Mouse (Mus musculus): ENCODE measurements around the gene Ank3.

The Ank3 gene

GRCm38 (mm10) chr10:69571972-69572371 is 173.4 kb downstream of the Ank3 start:
- DNase-seq (ENCODE audit: low spot score in 2 of 2), result no peak

DNA sequence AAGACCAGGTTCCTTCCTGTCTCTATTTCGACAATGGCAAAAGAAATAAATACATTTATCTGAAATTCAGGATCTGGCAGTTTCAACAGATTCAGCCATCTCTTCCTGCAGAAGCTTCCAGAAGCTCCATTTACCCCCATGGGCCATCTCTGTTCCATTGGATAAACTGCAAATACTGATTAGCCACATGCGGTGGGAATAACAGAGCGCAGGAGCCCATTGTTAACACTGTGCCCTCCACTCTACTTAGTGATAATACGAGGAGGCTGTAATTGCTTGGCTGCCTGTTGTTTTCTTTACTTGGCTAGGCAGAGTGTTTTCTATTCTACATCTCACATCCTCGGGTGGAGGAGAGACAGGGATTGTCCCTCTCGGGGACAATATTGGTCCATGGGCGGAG is 174.5 kb downstream of the Ank3 start:
- DNase-seq (ENCODE audit: low spot score in 2 of 2), result no peak

GRCm38 (mm10) chr10:69573746-69574145 is 175.2 kb downstream of the Ank3 start:
- DNase-seq (ENCODE audit: low spot score in 2 of 2), result no peak

- DNase-seq (ENCODE audit: low spot score in 2 of 2), result no peak
These were observed 175.7 kb downstream of the Ank3 start for GRCm38 (mm10) chr10:69574190-69574663.

GRCm38 (mm10) chr10:69574894-69575293 is 176.3 kb downstream of the Ank3 start:
- no peak for DNase-seq (ENCODE audit: low spot score in 2 of 2)

- no peak for DNase-seq (ENCODE audit: low spot score in 2 of 2)
These were observed 176.9 kb downstream of the Ank3 start for GRCm38 (mm10) chr10:69575451-69575850.

GRCm38 (mm10) chr10:69576264-69576663 is 177.7 kb downstream of the Ank3 start:
- no peak for DNase-seq (ENCODE audit: low spot score in 2 of 2)

- no peak for DNase-seq (ENCODE audit: low spot score in 2 of 2)
These were observed 178.6 kb downstream of the Ank3 start for GRCm38 (mm10) chr10:69577061-69577728.

DNA sequence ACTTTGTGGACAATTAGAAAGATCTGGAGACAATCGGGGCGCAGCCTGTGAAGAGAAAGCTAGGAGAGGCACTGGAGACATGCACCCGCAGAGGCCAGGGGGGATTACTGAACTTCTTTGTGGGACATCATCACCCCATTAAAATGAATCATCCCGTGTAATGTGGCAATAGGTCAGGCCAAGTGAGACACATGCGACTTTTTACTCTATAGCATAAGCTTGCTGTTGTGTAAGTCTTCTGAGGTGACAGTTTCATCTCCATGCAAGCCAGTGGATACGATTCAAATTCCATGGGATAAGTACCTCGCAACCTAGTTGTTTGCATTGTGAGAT is 179.1 kb downstream of the Ank3 start:
- DNase-seq (ENCODE audit: low spot score in 2 of 2), result no peak

- no peak for DNase-seq (ENCODE audit: low spot score in 2 of 2)
These were observed 181.0 kb downstream of the Ank3 start for GRCm38 (mm10) chr10:69579585-69579984.

DNA sequence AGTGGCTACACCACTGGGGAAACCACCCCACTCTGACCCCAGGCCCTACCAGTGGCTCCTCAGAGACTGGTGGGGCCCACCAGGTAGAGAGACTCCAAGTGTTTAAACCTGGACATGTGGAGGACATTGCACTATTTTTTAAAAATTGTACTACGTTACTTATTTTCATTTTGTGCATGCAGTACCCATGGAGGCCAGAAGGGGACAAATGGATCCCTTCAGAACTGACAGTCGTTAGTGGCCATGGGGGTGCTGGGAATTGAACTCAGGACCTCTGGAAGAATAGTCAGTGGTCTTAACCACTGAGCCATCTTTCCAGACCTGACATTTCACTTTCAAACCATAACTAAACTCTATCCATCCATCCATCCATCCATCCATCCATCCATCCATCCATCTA is 183.0 kb downstream of the Ank3 start:
- DNase-seq (ENCODE audit: low spot score in 2 of 2), result no peak

DNA sequence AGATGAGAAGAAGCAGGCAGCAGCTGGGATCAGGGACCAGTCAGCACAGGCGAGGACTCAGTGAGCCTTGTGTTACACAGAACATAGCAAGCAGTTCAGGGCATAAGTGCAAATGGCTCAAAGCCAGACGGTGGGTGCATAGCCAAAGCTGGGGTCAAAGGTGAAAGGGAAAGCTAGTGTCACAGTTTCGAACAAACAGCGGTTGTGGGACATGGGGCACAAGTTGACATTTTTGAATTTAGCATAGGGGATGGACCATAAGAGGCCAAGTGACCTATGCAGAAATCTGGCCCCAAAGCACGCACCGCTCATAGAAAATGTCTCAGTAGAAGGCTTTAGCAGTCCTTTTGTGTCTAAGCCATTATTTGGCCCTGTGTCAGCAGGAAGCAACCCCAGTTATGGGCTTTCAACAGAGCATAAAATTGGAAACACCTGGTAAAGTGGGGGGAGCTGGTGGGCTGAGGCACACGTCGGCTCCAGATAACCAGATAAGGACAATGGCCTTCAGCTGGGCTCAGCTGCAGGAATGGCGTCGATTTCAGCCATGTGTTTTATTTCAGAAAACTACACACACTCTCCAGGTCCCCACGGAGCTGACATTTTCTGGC is 185.4 kb downstream of the Ank3 start:
- DNase-seq (ENCODE audit: low spot score in 2 of 2), result no peak

- DNase-seq (ENCODE audit: low spot score in 2 of 2), result no peak
These were observed 186.0 kb downstream of the Ank3 start for GRCm38 (mm10) chr10:69584566-69584965.

GRCm38 (mm10) chr10:69585271-69585670 is 186.7 kb downstream of the Ank3 start:
- no peak for DNase-seq (ENCODE audit: low spot score in 2 of 2)

GRCm38 (mm10) chr10:69594186-69595131 is 195.9 kb downstream of the Ank3 start:
- peak in 1 of 2 experiments; percentile 6 for DNase-seq (ENCODE audit: low spot score in 2 of 2)

- no peak for DNase-seq (ENCODE audit: low spot score in 2 of 2)
These were observed 196.9 kb downstream of the Ank3 start for GRCm38 (mm10) chr10:69595487-69595886.

DNA sequence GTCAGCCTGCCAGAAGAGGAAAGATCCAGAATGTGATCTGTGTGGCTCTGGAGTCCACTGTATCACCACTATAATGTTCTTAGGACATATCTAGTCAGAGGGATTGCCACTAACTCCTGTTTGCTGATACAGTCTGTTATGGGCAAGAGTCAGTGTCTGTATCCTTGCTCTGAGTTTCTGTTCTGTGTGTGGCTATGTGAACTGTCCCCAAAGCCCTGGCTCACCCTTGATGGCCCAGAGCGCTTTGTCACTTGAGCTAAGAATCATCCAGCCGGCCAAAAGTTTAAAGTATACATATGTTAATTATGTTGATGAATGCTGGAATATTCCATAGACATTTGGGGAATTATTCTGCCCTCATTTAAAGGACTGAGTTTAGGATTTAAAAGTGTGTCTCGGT is 202.9 kb downstream of the Ank3 start:
- no peak for DNase-seq (ENCODE audit: low spot score in 2 of 2)

- no peak for DNase-seq (ENCODE audit: low spot score in 2 of 2)
These were observed 204.1 kb downstream of the Ank3 start for GRCm38 (mm10) chr10:69602711-69603110.

DNA sequence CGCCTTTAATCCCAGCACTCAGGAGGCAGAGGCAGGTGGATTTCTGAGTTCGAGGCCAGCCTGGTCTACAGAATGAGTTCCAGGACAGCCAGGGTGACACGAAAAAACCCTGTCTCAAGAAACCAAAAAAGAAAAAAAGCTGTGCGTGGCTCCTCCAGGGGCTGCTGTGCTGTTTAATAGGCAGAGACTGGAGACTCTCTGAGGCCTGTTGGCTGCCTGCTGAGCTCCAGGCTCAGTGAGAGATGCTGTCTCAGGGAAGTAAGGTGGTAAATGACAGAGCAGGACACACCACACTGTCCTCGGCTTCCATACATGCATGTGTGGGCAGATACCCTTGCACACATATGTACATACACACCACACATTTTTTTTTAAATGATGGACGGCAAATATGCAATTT is 206.0 kb downstream of the Ank3 start:
- DNase-seq (ENCODE audit: low spot score in 2 of 2), result no peak

GRCm38 (mm10) chr10:69605211-69605610 is 206.6 kb downstream of the Ank3 start:
- no peak for DNase-seq (ENCODE audit: low spot score in 2 of 2)

GRCm38 (mm10) chr10:69607611-69608119 is 209.1 kb downstream of the Ank3 start:
- DNase-seq (ENCODE audit: low spot score in 2 of 2), result no peak

DNA sequence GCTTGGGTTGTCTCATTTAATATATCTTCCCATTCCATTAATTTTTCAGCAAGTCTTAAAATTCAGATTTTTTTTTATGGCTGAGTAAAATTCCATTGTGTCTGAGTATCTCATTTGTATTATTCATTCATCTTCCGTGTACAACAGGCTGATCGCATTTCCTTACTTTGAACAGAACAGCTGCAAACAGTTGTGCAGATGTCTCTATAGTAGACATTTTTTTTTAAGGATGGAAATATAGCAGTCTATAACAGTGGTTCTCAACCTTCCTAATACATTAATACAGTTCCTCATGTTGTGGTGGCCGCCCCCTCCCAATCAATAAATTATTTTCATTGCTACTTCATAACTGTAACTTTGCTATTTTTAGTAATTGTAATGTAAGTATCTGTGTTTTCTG is 212.7 kb downstream of the Ank3 start:
- no peak for DNase-seq (ENCODE audit: low spot score in 2 of 2)

Data from spleen, postnatal 36 days (tissue).